Mouse (Mus musculus) cerebellum, adult 11-12 months (tissue): Measurements from ENCODE around the gene Pdp2.
"Not testable (repeated sequence)": the region's sequence is repeated elsewhere in the genome, so short reads cannot be mapped to it uniquely, and the experiment has no call there.

Experiments
- DNase-seq: peaks from one replicate; pipeline ENCODE4 v3.0.0; 2022

Pdp2 gene

GRCm38 (mm10) chr8:104635004-104635710 lies 43.9 kb downstream of the Pdp2 start:
- no peak for DNase-seq

GRCm38 (mm10) chr8:104638010-104638409 lies 46.8 kb downstream of the Pdp2 start:
- no peak for DNase-seq

- no peak for DNase-seq
Observed at GRCm38 (mm10) chr8:104640241-104640640, 49.0 kb downstream of the Pdp2 start.

- DNase-seq: peak; percentile 35
Observed at GRCm38 (mm10) chr8:104640831-104641370, 49.6 kb downstream of the Pdp2 start.

GRCm38 (mm10) chr8:104641426-104642323 lies 50.4 kb downstream of the Pdp2 start, which contains the start of gene Ciao2b:
TSS of gene Ciao2b (minus strand) at chr8:104641965.
- DNase-seq: peak; percentile 86

GRCm38 (mm10) chr8:104642324-104642654 lies 51.0 kb downstream of the Pdp2 start:
- no peak for DNase-seq

- not testable (repeated sequence) for DNase-seq
Observed at GRCm38 (mm10) chr8:104644187-104644586, 52.9 kb downstream of the Pdp2 start.
